Mouse (Mus musculus) neutrophil, adult 5-6 weeks (primary cell): ENCODE data around the gene Phactr2. TPM values are rescaled to one million over a fixed set of nuclear protein-coding genes. Genes with fewer than 3 reads are reported as not detected.
A peak's percentile ranks its signal among the peaks of the same experiment; 100 is the strongest.

Experiments
- ATAC-seq: fragments of 151-379, 151-347 bp; 2 replicates; pipeline ENCODE4 v1.8.0; 2017; ENCODE audit warnings: mild to moderate bottlenecking, moderate TSS enrichment; ENCODE audit not compliant: insufficient number of reproducible peaks, poor library complexity, low FRiP score, severe bottlenecking; ENCODE audit errors: extremely low read depth
- total RNA-seq: library from RNA; stranded (forward); fragments of 200-1000 nt; gene quantifications from 2 replicates; pipeline ENCODE4 v1.2.3, GENCODE M21; 2017

Phactr2 gene
- total RNA-seq, 1 experiment from 2014 or later = 16.3 TPM

DNA sequence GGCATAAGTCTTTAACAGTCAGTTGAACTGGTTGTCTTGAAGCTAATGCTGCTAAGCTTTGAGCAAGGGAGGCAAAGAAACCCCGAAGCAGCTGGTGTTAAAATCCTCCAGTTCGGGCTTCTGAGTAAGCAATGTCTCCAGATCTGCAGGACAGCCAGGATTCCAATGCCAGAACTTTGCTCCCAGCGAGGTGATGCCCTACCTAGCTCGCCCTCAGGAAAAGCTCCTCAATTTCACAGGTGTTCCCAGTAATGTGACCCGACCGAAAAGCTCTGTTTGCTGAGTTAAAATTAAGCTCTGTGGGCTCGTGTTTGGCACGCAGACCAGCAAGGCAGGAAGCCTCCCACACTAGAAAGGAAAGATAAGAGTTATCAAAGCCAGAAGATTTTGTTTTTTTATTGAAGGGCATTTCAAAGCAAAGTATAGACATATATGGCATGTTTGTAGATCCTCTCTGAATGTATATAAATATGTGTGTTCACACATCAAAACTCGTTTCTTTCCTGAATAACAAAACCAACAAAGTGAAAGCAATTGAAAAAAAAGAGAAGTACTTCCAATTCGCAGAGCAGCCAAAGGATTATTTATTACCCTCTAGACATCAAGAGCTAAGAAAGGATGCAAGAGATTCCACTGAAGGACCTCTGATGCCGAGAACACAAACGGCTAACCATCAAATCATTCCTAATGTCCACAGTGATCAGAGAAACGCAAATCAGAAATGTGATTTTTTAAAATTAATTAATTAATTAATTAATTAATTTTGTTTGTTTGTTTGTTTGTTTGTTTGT lies 20.8 kb downstream of the Phactr2 start:
- ATAC-seq = no peak

DNA sequence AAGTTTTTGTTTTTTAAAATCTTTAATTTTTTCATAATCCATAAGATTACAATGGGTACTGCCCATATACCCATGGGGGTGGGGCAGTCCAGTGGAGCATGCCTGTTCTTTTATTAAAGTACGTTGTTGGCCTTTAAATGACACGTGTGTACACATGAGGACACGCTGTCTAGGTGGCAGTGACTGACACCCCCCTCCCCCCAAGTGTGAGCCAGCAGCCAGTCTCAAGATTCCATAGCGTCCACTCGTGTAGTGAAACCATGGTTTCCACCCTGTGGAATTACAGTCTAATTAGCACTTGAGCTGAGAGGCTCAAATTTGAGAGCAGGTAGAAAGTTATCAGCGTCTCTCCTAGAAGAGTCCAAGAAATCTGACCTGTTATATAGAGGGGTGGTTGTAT lies 22.6 kb downstream of the Phactr2 start:
- no peak for ATAC-seq

DNA sequence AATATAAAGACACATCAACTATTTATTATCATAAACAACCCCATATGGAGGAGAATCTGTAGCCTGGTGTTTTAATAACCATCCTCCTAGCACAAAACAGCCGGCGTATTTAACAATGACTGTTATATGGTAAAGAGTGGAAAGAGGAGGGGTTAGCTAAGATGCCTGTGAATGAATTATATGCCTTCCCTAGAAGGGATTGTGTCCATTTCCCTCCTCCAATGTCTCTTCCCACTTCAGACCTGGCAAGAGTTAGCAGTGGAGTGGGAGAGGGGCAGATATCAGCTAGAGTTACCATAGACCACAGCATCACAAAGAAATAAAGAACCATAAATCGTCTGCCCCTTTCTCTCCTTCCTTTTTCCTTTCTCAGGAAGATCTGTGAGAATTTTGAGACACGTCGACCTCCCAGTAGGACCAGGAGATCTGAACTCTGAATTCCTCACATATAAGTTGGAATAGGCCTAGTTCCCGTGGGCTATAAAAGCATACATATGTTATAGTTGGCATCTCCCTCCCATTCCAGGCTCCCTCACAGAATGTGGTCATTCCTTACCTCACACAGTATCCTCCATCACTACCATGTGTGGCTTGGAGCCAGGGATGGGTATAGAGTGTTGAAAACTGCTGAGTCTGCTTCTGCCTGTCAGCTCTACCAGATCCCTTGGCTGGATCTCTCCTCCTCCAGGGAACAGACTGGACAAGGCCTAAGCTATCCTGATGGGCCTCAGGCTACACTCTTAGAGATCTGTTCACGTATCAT lies 25.7 kb downstream of the Phactr2 start:
- ATAC-seq = no peak

GRCm38 (mm10) chr10:13446791-13447249 lies 27.4 kb downstream of the Phactr2 start:
- ATAC-seq = no peak

DNA sequence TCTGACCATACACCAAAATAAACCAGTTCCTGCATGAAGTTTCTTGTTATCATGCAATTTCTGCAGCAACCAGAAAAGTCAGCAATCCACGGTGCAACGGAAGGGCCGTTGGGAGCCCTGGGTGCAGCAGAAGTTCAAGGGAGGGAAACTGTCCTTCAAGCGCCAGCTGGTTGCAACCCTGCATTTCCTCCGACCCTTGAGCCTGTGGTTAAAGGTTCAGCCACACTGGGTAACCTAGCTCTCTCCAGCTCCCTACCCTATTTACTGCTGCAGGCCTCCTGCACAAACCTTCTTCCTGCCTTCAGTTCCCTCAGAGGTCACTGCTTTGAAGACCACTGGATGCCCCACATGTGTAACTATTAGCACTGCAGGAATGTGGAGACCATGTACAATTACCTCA lies 30.0 kb downstream of the Phactr2 start:
- ATAC-seq = no peak

GRCm38 (mm10) chr10:13443647-13444046 lies 30.6 kb downstream of the Phactr2 start:
- no peak for ATAC-seq

GRCm38 (mm10) chr10:13440292-13440691 lies 33.9 kb downstream of the Phactr2 start:
- ATAC-seq = no peak

DNA sequence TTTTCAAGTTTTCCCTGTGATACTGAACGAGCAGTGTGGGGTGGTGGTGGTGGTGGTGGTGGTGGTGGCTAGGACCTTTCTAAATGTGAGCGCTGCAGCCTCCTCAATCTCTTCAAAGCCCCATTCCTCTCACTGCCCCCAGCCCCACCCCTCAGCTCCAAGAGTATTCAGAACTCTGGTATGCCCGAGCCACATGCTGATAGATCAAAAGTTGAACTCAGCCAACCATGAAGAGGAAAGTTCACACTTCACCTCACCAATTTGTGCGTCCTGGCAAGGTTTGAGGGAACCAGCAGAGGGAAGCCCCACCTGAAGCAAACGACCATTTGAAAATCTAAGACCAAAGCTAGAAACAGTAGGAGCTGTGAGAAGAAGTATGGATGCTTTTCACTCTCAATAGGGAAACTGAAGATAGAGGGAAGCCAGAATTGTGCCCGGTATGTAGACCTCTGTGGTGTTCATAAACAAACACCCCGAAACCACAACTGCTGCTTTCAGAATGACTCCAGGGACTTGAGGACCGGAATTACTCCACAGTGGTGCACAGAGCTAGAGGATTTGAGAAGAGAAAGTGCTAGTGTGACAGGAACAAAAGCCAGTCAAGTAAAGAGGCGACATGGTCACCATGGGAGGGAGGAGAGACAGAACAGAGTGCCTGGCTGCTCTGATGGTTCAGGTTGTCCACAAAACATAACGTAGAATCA lies 35.9 kb downstream of the Phactr2 start:
- no peak for ATAC-seq

GRCm38 (mm10) chr10:13437011-13437410 lies 37.2 kb downstream of the Phactr2 start:
- no peak for ATAC-seq

- no peak for ATAC-seq
Measured at GRCm38 (mm10) chr10:13433016-13433415, 41.2 kb downstream of the Phactr2 start.

DNA sequence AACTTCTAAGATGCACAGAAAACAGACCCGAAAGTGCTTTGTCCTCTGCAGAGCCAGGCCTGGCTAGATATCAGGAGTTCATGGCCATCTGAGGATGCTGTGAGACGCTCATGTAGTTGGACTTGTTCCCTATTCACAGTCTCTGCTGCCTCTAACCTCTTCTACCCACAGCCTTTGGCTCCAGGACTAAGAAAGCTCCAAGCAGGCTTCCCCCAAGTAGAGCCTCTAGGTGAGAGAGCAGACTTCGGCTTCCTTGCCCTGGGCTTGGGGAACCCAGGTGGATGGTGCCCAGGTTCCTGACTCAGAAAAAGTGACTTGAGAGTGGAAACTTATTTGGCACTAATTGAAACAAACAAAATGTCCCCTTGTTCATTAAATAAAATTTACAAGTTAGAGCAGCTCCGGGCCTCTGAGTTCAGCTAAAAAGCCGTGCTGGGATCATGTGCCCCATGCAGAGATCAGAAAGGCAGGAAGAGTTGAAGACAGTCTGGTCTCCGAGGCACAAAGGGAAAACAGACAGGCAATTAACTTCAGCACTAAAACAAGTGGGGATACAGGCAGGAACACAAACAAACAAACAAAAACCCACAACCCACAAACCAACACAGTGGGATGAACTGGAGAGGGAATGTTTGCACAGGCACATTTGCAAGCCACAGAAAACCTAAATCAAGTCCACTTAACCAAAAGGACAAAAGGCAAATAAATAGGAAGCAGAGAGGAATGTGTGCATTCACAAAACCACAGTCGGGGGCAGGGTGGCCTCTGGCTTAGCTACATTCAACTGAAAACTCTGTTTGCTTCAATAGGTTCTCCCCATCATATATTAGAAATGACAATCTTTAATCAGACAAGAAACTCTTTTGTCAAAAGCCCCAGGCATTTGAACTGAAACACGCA lies 42.3 kb downstream of the Phactr2 start:
- no peak for ATAC-seq

DNA sequence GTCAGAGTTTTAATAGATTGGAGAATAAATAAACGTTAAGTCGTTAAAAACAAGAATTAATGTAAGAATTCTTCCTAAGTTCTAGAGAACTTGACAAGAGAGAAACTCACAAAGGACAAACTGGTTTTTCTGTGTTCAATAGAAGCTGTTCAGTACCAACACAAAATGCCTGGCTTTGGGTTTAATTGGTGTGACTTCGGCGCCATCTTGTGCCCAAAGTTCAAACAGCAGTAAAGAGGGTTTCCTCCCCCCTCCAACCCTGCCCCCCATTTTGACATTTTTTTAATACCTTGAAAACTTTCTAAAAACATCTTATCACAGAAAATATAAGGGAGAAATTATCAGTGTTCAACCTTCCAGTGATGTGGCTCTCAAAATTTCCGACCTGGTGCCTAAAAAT lies 44.4 kb downstream of the Phactr2 start:
- peak; percentile 83 for ATAC-seq

DNA sequence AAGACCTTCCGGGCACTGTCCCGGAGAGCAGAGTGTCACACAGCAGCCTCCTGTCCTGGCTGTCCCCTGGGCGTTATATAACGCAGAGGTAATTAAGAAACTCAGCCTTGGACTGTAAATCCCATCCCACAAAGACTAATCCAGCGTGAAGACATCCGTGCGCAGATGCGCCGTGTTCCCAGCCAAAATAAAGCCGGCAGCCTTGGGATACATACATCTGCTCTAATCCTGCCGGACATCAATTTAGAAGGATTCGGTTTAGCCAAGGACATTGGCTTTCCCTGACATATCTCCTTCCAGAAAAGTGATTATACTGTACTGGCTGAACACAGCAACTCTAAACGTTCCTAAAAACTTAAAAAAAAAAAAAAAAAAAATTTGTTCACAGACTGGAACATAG lies 45.0 kb downstream of the Phactr2 start:
- ATAC-seq = no peak

DNA sequence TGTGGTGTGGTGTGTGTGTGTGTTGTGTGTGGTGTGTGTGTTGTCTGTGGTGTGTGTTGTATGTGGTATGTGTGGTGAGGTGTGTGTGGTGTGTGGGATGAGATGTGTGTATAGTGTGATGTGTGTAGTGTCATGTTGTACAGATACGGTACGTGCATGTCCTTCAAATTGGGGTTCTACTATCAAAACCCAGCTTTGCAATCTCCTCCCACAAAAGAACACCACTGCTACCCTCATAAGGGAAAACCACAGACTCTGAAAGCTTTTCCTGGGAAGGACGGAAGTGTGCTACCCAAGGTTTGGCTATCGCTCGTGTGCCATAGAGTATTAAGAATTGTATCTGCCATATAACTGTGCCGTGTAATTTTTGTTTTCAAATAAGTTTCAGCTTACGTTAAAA lies 45.7 kb downstream of the Phactr2 start:
- no peak for ATAC-seq

DNA sequence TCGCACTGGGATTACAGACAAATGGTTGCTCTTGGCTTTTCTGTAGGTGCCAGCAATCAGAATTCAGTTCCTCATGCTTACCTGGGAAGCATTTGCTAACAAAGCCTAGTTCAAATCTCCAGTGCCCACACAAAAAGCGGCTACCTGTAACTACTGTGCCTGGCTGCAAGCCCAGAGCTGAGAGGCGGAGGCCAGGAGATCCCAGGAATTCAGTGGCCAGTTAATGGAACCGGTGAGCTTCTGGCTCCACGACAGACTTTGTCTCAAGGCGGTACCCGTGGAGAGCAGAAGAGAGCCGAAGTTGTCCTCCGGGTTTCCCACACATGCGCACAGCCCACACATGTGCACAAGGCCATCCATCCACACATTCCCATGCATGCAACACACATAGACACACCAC lies 46.6 kb downstream of the Phactr2 start:
- no peak for ATAC-seq

- ATAC-seq = no peak
Measured at GRCm38 (mm10) chr10:13425198-13425597, 49.0 kb downstream of the Phactr2 start.

DNA sequence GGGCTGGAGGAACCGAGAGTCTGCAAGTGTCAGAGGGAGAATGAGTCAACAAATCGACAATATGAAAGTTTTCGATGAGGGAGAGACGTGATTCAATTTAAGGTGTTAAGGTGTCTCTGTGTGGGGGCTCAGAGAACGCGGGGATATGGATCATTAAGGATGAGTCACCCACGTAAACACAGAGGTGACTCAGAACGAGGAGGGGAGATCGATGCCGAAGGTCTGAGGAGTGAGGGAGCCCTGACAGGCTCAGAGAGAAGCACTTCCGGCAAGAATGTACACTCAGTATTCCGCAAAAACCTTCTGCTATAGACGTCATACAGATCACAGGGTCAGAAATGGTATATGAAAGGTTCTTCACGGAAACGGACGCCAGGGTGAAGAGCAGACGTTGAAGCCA lies 49.7 kb downstream of the Phactr2 start:
- ATAC-seq = no peak

- ATAC-seq = no peak
Measured at GRCm38 (mm10) chr10:13424015-13424414, 50.2 kb downstream of the Phactr2 start.

DNA sequence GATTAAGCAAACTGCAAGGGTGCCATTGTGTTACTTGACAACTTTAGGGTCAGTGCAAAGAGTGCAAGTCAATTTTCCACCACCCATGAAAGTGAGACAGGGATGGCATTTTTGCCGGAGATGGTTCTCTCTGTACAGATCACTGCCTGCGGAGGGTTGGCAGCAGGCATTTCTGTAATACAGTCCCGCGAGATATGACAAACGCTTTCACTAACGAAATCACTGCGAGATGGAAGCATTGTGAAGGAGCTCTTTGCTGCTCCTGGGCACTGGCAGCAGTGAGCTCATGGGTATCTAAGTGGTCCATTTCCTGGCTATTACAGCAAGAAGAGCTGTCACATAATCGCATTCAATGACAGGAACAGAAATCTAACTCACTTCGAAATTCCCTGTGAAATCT lies 52.1 kb downstream of the Phactr2 start:
- ATAC-seq = no peak
